Mouse (Mus musculus): Measurements from ENCODE around the gene Gna13. TPM values are rescaled to one million over a fixed set of nuclear protein-coding genes. Genes with fewer than 3 reads are reported as not detected.

Gene Gna13
- polyA plus RNA-seq, 1 experiment: not detected

GRCm38 (mm10) chr11:109420567-109420962, 57.9 kb downstream of the Gna13 start:
- Histone ChIP-seq H3K4me3 (ENCODE audit: insufficient read depth, low read depth, low read length) (no peak overlapping the region), H3K4me1 (ENCODE audit: control insufficient read depth, insufficient read depth, low read length) (peaks cover 11% of the 10 kb centered on the region), H3K27ac (ENCODE audit: insufficient read depth, low read depth, low read length) (no peak overlapping the region)
- no peak for TF ChIP-seq POLR2A (IDR thresholded peaks at IDR 0.05; ENCODE audit: insufficient read depth, low read depth, low read length)
- WGBS: 93% methylated on average over 14 of the region's 14 CpGs

- Histone ChIP-seq H3K4me3 (ENCODE audit: insufficient read depth, low read depth, low read length) (no peak overlapping the region), H3K4me1 (ENCODE audit: control insufficient read depth, insufficient read depth, low read length) (peaks cover 11% of the 10 kb centered on the region), H3K27ac (ENCODE audit: insufficient read depth, low read depth, low read length) (no peak overlapping the region)
- no peak for TF ChIP-seq CTCF (IDR thresholded peaks at IDR 0.05; ENCODE audit: insufficient read depth, low read depth, low read length)
- TF ChIP-seq POLR2A (IDR thresholded peaks at IDR 0.05; ENCODE audit: insufficient read depth, low read depth, low read length): no peak
- 87% methylated on average over 5 of the region's 5 CpGs for WGBS
These were observed 58.6 kb downstream of the Gna13 start for GRCm38 (mm10) chr11:109421205-109421604.

- Histone ChIP-seq H3K4me1 (ENCODE audit: control insufficient read depth, insufficient read depth, low read length) (peaks cover 11% of the 10 kb centered on the region), H3K4me3 (ENCODE audit: insufficient read depth, low read depth, low read length) (no peak overlapping the region), H3K27ac (ENCODE audit: insufficient read depth, low read depth, low read length) (no peak overlapping the region)
- 98% methylated on average over 4 of the region's 4 CpGs for WGBS
- TF ChIP-seq CTCF (IDR thresholded peaks at IDR 0.05; ENCODE audit: insufficient read depth, low read depth, low read length) (no peak), POLR2A (IDR thresholded peaks at IDR 0.05; ENCODE audit: insufficient read depth, low read depth, low read length) (no peak)
These were observed 59.6 kb downstream of the Gna13 start for GRCm38 (mm10) chr11:109422263-109422662.

DNA sequence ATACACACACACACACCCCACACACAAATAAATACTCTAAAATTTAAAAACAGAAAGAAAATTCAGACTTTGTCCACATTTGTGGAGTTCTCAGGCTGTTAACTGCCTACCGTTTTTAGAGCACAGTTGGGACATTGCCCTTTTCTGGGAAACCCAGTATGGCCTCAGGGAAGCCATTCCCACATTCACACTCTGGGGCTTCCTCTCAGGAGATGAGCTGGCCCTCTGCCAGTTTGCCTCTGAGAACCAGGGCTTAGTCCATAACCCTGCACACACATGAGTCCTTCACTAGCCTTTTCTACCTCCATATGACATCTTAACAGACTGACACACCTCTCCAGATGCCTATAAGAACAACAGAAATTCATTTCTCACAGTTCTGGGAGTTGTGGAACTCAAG, 60.7 kb downstream of the Gna13 start:
- TF ChIP-seq CTCF (IDR thresholded peaks at IDR 0.05; ENCODE audit: insufficient read depth, low read depth, low read length): no peak
- TF ChIP-seq POLR2A (IDR thresholded peaks at IDR 0.05; ENCODE audit: insufficient read depth, low read depth, low read length): no peak
- Histone ChIP-seq H3K27ac (ENCODE audit: insufficient read depth, low read depth, low read length) (no peak overlapping the region), H3K4me1 (ENCODE audit: control insufficient read depth, insufficient read depth, low read length) (peaks cover 11% of the 10 kb centered on the region), H3K4me3 (ENCODE audit: insufficient read depth, low read depth, low read length) (no peak overlapping the region)
- WGBS: 47% methylated on average over 1 of the region's 1 CpGs

GRCm38 (mm10) chr11:109425392-109426271, 63.0 kb downstream of the Gna13 start, which contains the start of gene Amz2:
Gene Amz2, plus strand, starts transcription at chr11:109425946.
- Histone ChIP-seq H3K4me3 (ENCODE audit: insufficient read depth, low read depth, low read length) (peak within 1 kb of the TSS; percentile 56), H3K4me1 (ENCODE audit: control insufficient read depth, insufficient read depth, low read length) (peaks cover 4% of the 10 kb centered on the region; the same call in 1 of the 2 replicates), H3K27ac (ENCODE audit: insufficient read depth, low read depth, low read length) (peak within 1 kb of the TSS; percentile 43)
- WGBS: 1% methylated on average over 65 of the region's 65 CpGs
- TF ChIP-seq CTCF (IDR thresholded peaks at IDR 0.05; ENCODE audit: insufficient read depth, low read depth, low read length) (peak; percentile 71), POLR2A (IDR thresholded peaks at IDR 0.05; ENCODE audit: insufficient read depth, low read depth, low read length) (peak; percentile 66)

- H3K4me3 ChIP-seq (ENCODE audit: insufficient read depth, low read depth, low read length): peak overlapping the region; percentile 56
- under 1% methylated on average over 11 of the region's 11 CpGs for WGBS
- TF ChIP-seq CTCF (IDR thresholded peaks at IDR 0.05; ENCODE audit: insufficient read depth, low read depth, low read length): no peak
- no peak for TF ChIP-seq POLR2A (IDR thresholded peaks at IDR 0.05; ENCODE audit: insufficient read depth, low read depth, low read length)
- peaks cover 4% of the 10 kb centered on the region; the same call in 1 of the 2 replicates for H3K4me1 ChIP-seq (ENCODE audit: control insufficient read depth, insufficient read depth, low read length)
- H3K27ac ChIP-seq (ENCODE audit: insufficient read depth, low read depth, low read length): peak overlapping the region; percentile 43
These were observed 63.6 kb downstream of the Gna13 start for GRCm38 (mm10) chr11:109426272-109426586.

DNA sequence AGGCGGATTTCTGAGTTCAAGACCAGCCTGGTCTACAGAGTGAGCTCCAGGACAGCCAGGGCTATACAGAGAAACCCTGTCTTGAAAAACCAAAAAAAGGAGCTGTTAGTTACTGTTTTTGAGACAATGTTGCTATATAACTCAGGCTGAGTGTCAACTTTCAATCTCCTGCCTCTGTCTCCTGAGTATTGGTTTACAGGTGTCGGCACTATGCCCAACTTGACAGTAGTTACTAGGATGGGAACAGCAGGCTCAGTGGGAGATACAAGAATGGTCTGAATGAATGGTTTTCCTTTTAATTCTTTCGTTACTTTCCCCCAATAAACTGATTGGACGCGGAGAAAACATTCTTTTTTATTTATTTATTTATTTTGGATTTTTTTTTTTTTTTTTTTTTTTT, 64.7 kb downstream of the Gna13 start:
- 97% methylated on average over 5 of the region's 5 CpGs for WGBS
- Histone ChIP-seq H3K4me3 (ENCODE audit: insufficient read depth, low read depth, low read length) (no peak overlapping the region), H3K27ac (ENCODE audit: insufficient read depth, low read depth, low read length) (no peak overlapping the region), H3K4me1 (ENCODE audit: control insufficient read depth, insufficient read depth, low read length) (peaks cover 7% of the 10 kb centered on the region; the same call in 1 of the 2 replicates)
- TF ChIP-seq CTCF (IDR thresholded peaks at IDR 0.05; ENCODE audit: insufficient read depth, low read depth, low read length) (no peak), POLR2A (IDR thresholded peaks at IDR 0.05; ENCODE audit: insufficient read depth, low read depth, low read length) (no peak)

- H3K4me1 ChIP-seq (ENCODE audit: control insufficient read depth, insufficient read depth, low read length): peaks cover 14% of the 10 kb centered on the region
- H3K4me3 ChIP-seq (ENCODE audit: insufficient read depth, low read depth, low read length): no peak overlapping the region
- H3K27ac ChIP-seq (ENCODE audit: insufficient read depth, low read depth, low read length): no peak overlapping the region
- 89% methylated on average over 16 of the region's 16 CpGs for WGBS
- no peak for TF ChIP-seq POLR2A (IDR thresholded peaks at IDR 0.05; ENCODE audit: insufficient read depth, low read depth, low read length)
- TF ChIP-seq CTCF (IDR thresholded peaks at IDR 0.05; ENCODE audit: insufficient read depth, low read depth, low read length): no peak
These were observed 71.7 kb downstream of the Gna13 start for GRCm38 (mm10) chr11:109434233-109434798.

DNA sequence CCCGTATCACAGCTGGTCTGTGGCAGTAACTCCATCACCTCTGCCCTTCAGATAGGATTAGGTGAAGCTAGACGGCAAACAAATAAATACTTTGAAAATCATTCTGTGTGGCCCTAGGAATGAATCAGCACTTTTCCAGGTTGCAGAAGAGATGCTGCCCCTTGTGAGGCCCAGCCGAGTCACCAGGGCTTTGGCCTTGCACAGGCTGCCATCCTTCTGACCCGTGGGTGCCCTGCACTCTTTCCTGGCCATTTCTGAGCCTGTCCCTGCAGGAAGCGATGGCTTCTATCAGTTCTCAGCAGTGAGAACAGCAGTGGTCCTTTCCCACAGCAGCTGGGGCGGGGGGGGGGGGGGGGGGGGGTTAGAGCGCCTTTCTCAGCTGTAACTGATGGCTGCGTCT, 74.3 kb downstream of the Gna13 start:
- TF ChIP-seq CTCF (IDR thresholded peaks at IDR 0.05; ENCODE audit: insufficient read depth, low read depth, low read length) (no peak), POLR2A (IDR thresholded peaks at IDR 0.05; ENCODE audit: insufficient read depth, low read depth, low read length) (no peak)

More for the DNA sequence above, 74.3 kb downstream of the Gna13 start:
- H3K27ac ChIP-seq (ENCODE audit: insufficient read depth, low read depth, low read length): no peak overlapping the region
- H3K4me3 ChIP-seq (ENCODE audit: insufficient read depth, low read depth, low read length): no peak overlapping the region
- H3K4me1 ChIP-seq (ENCODE audit: control insufficient read depth, insufficient read depth, low read length): peaks cover 15% of the 10 kb centered on the region
- 77% methylated on average over 8 of the region's 8 CpGs for WGBS
